Mouse (Mus musculus): ENCODE data around the gene Vmn1r86.
"Not testable (repeated sequence)": the region's sequence is repeated elsewhere in the genome, so short reads cannot be mapped to it uniquely, and the experiment has no call there.

Gene Vmn1r86

DNA sequence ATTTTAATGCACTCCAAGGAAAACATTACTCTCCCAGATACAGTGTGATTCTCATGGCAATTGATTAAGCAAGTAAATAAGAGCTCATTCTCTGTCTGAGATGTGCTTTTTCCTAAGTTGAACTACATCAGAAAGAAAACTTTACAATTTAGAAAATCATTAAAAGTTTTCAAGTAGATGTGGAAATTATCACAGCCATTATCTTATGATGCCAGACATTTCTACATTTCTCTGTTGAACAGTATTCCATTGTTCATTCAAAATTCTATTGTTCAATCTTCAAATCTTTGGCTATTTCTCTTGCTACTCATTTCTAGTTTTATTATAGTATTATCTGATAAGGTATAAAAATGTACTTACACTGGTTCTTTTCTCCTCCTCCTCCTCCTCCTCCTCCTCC, at the start of gene Vmn1r86:
TSS of gene Vmn1r86 (minus strand) at position 101 of the 400 bp plus-strand sequence.
- DNase-seq (ENCODE audit: low spot score) = no peak

DNA sequence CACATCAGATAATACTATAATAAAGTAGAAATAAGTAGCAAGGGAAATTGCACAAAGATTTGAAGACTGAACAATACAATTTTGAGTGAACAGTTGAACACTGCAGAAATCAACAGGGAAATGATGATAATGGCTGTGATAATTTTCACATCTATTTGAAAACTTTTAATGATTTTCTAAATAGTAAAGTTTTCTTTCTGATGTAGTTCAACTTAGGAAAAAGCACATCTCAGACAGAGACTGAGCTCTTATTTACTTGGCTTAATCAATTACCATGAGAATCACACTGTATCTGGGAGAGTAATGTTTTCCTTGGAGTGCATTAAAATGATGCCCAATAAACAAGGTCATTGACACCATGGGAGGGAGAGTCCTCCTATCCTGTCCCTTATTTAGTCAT, 39.6 kb upstream of the Vmn1r86 start, which contains the start of gene Vmn1r88:
TSS of gene Vmn1r88 (plus strand) at position 301 of the 400 bp plus-strand sequence.
- no peak for DNase-seq (ENCODE audit: low spot score)

DNA sequence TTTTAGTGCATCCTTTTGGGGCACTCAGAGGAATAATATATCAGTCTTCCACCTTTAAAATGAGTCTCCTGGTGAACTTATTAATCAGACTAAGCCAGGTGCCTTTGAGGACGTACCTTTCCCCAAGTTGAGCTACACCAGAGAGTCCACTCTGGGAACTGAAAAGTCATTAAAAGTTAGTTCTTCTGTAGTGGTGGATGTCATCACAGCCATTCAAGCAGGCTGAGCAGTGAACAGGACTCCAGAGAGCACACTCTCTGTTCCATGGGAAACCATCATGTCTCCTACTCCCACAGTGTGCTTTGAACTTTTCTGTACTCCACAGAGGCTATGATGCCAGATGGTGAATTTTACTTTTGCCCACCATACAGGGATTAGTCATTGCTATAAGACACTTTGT, 20.3 kb upstream of the Vmn1r86 start, which contains the start of gene Vmn1r87:
TSS of gene Vmn1r87 (minus strand) at position 101 of the 400 bp plus-strand sequence.
- no peak for DNase-seq (ENCODE audit: low spot score)

DNA sequence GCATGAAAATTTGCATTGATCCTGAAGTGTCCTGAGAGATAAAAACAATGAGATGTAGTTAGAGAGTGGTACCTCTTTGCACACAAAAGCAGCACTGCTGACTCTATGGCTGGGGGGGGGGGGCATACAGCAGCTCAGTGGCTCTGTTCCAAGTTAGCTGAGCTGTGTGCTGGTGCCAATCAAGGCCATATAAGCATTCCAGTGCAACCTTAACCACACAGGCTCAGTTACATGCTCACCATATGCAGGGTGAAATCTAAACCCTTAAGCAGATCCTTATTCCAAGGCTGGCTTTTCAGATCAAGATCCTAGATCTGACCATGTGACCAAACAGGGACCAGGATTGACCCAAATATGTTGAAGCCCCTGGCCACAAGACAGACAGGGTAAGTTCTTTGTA, 17.6 kb upstream of the Vmn1r86 start:
- no peak for DNase-seq (ENCODE audit: low spot score)

DNA sequence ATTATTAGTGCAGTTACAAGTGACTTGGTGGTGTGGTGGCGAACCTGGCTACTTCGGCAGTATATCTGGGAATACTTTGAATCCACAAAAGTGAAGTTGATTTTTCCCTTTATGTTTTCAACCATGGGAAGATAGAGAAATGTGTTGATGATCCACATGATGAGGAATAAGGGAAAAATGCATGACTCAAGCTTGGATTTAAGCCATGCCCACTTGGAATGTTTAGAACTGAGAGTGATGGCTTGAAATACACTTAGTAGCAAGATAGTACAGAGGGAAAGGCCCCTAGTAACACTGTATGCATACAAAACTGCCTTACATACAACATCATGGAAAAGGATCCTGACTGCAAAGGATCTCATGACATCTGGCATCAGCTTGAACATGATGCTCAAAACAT, 12.1 kb upstream of the Vmn1r86 start:
- DNase-seq (ENCODE audit: low spot score) = no peak

DNA sequence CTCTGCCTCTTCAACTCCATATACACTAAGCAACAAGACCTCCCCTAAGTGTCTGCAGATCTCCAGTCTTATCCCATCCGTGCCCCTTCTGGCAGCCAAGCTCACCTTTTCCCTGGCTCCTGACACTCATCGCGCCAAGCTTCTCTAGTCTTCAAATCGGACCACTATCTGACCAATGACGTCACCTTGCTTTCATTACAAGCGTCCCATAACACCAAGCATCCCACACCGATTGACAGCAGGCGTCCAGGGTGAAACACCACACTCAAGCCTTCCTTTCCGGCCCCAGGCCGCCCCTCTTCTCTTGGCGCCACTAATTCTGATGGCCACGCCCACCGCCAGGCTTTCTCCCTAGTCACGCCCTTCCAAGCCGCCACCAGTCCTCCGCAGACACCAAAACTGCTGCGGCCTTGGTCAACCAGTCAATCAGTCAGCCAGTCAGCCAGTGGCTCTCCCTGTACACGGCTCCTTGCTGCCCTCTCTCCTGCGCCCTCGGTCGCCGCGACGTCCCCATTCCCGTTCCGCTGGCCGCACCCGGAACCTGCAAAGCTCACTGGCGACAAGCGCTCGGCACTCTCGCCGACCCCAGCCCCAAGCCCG, 3.9 kb upstream of the Vmn1r86 start:
- DNase-seq (ENCODE audit: low spot score) = not testable (repeated sequence)

DNA sequence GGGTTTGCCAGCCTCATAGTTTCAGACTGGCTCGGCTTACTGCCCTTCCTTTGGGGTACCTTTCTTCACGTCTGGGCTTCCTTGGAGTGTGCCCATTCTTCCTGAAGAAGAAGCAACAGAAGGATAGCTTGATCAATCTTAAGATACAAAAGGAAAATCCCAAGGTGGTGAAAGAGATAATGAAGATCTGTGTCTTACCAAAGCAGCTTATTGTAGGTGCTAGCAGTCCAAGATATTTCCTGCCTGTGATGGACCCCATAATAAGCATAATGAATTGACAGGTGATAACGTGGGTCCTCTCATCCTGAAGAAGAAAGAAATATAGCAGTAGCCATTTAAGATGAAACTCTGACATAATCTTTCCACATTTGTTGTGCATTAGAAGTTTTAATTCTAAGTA, 24.6 kb downstream of the Vmn1r86 start, which contains the start of gene Vmn1r85:
TSS of gene Vmn1r85 (minus strand) at position 101 of the 400 bp plus-strand sequence.
- no peak for DNase-seq (ENCODE audit: low spot score)

DNA sequence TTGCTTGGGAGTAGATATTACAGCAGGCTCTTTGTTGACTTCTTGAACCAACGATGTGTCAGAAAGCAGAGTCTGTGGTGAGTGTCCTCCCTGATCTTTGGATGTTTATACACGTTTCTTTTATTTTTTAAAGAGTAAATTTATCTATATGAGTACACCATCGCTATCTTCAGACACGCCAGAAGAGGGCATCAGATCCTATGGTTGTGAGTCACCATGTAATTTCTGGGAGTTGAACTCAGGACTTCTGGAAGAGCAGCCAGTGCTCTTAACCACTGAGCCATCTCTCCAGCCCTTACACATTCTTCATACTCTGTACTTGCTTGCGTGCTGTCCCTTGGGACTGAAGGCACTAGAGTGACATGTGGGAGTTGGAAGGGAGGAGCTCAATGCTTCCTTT, 47.4 kb downstream of the Vmn1r86 start:
- no peak for DNase-seq (ENCODE audit: low spot score)

DNA sequence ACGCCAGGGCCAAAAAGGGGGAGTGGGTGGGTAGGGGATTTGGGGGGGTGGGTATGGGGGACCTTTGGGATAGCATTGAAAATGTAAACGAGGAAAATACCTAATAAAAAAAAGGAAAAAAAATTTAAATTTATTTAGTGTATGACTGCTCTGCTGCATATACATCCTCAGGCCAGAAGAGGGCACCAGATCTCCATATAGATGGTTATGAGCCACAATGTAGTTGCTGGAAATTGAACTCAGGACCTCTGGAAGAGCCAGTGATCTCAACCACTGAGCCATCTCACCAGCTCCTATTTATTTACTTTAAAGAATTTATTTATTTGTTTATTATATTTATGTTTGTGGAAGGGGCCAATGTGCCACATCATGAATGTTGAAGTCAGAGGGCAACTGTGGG, 56.3 kb downstream of the Vmn1r86 start:
- not testable (repeated sequence) for DNase-seq (ENCODE audit: low spot score)

DNA sequence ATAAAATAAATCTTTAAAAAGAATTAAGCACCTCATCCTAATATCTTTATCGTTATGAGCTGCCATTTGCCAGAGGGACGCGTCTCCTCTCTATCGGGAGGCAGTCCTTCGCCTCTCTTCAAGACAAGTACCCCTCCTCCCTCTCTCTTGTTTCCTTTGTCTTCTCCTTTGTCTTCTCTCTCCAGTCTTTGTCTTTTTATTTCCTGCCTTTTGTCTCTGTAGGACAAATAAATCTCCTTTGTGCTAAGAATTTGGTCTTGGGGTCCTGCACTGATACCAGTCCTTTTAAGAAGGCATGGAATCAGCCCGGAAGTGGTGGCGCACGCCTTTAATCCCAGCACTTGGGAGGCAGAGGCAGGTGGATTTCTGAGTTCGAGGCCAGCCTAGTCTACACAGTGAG, 60.2 kb downstream of the Vmn1r86 start:
- DNase-seq (ENCODE audit: low spot score) = no peak

DNA sequence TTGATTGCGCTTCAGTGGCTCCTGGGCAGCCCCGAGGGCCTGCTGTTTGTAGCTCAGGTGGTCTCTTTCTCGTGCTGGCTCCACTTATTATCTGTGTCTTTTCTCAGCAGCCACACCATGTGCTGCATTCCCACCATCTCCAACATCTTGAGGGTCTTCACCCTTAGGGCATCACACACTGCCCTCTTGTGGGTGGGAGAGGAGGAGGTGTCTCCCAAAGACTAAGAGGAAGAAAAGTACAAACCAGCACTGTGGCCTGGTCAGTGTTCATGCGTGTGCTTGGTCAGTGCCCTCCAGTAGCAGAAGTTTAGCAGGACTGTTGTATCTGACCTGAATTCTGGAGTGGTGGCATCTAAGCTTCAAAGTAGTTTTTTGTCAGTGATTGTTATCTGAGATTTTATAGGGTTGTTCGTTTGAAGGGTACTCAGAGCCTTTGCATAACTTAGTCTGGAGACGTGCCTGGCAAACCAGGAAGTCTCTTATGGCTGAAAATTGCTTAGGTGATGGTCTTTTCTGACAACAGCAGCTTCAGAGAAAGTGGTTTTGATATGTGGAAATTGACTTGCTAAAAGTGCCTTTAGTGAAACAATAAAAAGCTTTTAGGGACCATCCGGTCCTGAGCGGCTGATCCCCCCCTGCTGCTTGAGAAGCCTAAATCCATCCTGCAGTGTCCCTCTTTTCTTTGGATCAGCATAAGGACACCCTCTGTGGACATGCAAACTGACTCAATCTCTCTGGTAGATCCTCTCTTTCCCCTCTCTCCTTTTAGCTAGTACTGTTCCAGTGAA, 62.6 kb downstream of the Vmn1r86 start:
- DNase-seq (ENCODE audit: low spot score) = no peak

DNA sequence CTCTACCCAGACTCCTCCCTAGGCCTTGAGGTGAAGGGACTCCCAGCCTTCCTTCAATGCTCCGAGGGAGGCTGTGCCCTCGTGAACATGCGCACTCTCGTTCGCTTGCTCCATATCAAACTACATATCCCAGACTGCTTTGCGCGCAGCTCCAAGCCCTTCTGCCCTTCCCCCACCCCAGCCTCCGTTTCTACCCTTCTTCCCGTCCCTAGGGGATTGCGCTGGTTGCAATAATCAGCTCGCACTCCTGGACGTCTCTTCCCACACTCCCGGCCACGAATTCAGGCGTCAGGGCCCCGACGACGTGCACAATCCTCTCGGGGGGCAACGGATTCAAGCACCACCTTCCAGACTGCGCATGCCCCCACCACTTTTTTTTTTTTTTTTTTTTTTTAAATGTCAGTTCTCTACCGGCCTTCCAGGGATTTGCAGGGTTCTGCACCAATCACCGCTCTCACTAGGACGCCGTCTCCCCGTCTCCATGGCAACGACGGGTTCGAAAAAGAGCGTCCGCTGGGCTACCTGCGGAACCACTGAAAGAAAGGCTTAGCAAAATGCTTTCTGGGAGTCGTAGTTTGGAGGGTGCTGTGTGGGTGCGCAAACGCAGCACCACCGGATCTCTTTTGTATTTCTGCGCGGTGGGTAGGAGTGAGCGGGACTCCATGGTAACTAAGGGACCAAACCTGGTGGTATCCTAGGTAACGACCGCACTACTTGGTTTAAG, 65.3 kb downstream of the Vmn1r86 start, which contains the start of gene Mzf1:
TSS of gene Mzf1 (minus strand) at position 478 of the 724 bp plus-strand sequence.
- peak; percentile 96 for DNase-seq (ENCODE audit: low spot score)

DNA sequence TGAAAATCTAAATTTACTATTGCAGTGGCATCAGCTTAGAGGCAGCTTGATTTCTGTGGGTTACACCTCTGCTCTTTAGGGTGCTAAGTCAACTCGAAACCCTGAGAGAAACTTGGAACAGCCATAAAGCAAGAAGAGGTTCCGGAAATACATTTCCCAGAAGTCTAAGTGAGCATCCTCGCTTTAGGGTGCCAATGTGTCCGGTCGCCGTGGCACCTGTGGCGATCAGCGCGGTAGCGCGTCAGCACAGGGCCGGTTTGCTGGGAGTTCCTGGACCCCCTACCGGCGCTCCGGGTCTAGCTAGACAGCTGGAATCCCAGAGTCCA, 65.8 kb downstream of the Vmn1r86 start:
- no peak for DNase-seq (ENCODE audit: low spot score)

DNA sequence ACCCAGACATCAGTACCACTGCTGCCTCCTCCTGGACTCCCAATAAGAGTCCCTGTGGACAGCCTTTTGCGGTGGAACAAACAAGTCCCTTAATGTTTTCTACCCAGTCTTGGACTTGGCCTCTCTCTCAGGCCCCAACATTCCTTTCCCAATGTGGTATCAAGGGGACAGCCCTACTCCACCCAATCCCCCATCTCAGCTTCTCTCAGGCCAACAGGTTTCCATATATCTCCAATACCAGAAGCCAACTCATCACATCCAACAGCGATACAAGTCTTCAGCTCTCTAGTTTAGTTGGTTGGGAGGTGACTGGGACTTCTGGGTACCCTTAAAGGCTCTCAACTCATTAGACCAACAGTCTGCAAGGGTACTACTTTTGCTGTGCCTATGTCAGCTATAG, 66.2 kb downstream of the Vmn1r86 start:
- no peak for DNase-seq (ENCODE audit: low spot score)

DNA sequence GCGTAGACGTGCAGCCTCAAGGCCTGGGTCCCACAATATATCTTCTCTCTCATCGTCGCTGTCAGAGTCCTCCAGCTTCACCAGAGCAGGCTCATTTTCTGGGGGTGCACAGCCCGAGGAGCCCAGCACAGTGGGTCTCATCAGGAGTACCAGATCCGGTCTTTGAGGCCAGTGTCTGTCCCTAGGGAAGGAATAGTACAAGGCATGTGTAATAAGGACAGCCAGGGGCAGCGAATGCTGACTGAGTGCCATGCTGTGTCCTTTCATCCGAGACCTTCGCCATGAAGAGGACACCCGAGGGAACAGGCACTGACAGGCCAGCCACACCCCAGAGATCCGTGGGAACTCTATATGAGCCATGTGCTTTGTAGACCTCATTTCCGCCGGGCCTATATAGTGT, 66.7 kb downstream of the Vmn1r86 start:
- no peak for DNase-seq (ENCODE audit: low spot score)
